Mouse (Mus musculus): ENCODE results near the gene Dppa5a. TPM values are rescaled to one million over a fixed set of nuclear protein-coding genes. Genes with fewer than 3 reads are reported as not detected.
A peak's percentile ranks its signal among the peaks of the same experiment; 100 is the strongest.

The Dppa5a gene
- total and polyA plus RNA-seq, 3 experiments: not detected

GRCm38 (mm10) chr9:78393741-78394140, 25.8 kb upstream of the Dppa5a start:
- Histone ChIP-seq H3K9me3 (replicated peaks) (peaks cover 7% of the 10 kb centered on the region), H3K4me1 (ENCODE audit: insufficient read depth, low read depth, low read length) (no peaks in the 10 kb centered on the region), H3K27me3 (ENCODE audit: insufficient read depth, low read length) (no peaks in the 10 kb centered on the region), H3K4me3 (ENCODE audit: low read depth, low read length) (no peak overlapping the region), H3K36me3 (replicated peaks) (no peaks in the 10 kb centered on the region)
- TF ChIP-seq GATA1 (IDR thresholded peaks at IDR 0.05; ENCODE audit: borderline replicate concordance, low read length): no peak
- no peak for TF ChIP-seq POLR2AphosphoS5 (IDR thresholded peaks at IDR 0.05; ENCODE audit: insufficient replicate concordance, low read depth, low read length)
- no peak for TF ChIP-seq CTCF (IDR thresholded peaks at IDR 0.05; ENCODE audit: low read depth, low read length)
- TF ChIP-seq TAL1 (conservative IDR thresholded peaks at IDR 0.05; ENCODE audit: low read depth, low read length): no peak
- TF ChIP-seq GATA2 (IDR thresholded peaks at IDR 0.05; ENCODE audit: borderline replicate concordance, low read depth, low read length): no peak
- DNase-seq (ENCODE audit: low spot score): no peak
- no peak for ATAC-seq (ENCODE audit: extremely low read depth, insufficient number of reproducible peaks, low FRiP score, poor library complexity, severe bottlenecking)

DNA sequence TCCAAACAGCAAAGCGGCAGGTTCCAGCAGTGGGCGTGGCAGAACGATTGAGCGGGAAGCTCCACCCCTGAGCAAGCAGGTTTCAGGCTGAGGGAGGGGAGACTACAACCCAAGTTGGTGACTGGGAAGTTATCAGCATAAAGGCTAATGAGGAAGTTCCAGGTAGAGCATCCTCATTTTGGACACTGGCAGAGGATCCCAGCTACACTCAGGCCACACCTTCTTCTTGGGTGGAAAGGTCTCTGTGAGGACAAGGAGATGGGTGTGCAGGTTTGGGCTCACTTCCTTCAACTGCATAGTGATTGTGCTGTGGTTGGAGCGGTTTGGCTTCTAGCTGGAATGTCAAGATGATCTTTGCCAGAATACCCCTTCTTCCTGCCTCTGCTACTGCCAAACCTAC, 22.0 kb upstream of the Dppa5a start:
- Histone ChIP-seq H3K36me3 (replicated peaks) (no peaks in the 10 kb centered on the region), H3K4me1 (ENCODE audit: insufficient read depth, low read depth, low read length) (no peaks in the 10 kb centered on the region), H3K9me3 (replicated peaks) (no peaks in the 10 kb centered on the region), H3K4me3 (ENCODE audit: low read depth, low read length) (no peak overlapping the region), H3K27me3 (ENCODE audit: insufficient read depth, low read length) (no peaks in the 10 kb centered on the region)
- TF ChIP-seq GATA2 (IDR thresholded peaks at IDR 0.05; ENCODE audit: borderline replicate concordance, low read depth, low read length) (no peak), TAL1 (conservative IDR thresholded peaks at IDR 0.05; ENCODE audit: low read depth, low read length) (no peak), CTCF (IDR thresholded peaks at IDR 0.05; ENCODE audit: low read depth, low read length) (no peak), GATA1 (IDR thresholded peaks at IDR 0.05; ENCODE audit: borderline replicate concordance, low read length) (no peak), POLR2AphosphoS5 (IDR thresholded peaks at IDR 0.05; ENCODE audit: insufficient replicate concordance, low read depth, low read length) (no peak)
- ATAC-seq (ENCODE audit: extremely low read depth, insufficient number of reproducible peaks, low FRiP score, poor library complexity, severe bottlenecking) (no peak), DNase-seq (ENCODE audit: low spot score) (no peak)

DNA sequence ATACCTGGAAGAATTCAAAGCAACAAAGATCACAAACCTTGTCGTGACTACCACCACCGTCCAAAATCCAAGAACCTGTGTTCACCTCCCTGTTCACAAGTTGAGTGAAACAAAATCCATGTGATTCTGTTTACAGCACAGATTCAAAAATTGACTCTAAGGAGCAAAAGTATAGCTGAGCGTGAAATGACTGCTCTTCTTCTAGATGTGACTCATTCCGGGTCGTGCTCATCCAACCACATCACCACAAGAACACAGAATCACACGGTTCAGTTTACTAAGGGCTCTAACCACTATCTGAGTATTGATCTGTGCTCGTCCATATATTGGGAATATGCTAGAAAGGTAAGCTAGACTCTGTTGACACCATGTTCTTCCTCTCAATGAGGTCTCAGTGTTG, 19.0 kb upstream of the Dppa5a start:
- no peak overlapping the region for H3K4me3 ChIP-seq (ENCODE audit: low read depth, low read length)
- no peak for ATAC-seq (ENCODE audit: extremely low read depth, insufficient number of reproducible peaks, low FRiP score, poor library complexity, severe bottlenecking)
- no peaks in the 10 kb centered on the region for H3K9me3 ChIP-seq (replicated peaks)
- TF ChIP-seq CTCF (IDR thresholded peaks at IDR 0.05; ENCODE audit: low read depth, low read length) (no peak), GATA2 (IDR thresholded peaks at IDR 0.05; ENCODE audit: borderline replicate concordance, low read depth, low read length) (no peak), TAL1 (conservative IDR thresholded peaks at IDR 0.05; ENCODE audit: low read depth, low read length) (no peak), POLR2AphosphoS5 (IDR thresholded peaks at IDR 0.05; ENCODE audit: insufficient replicate concordance, low read depth, low read length) (no peak), GATA1 (IDR thresholded peaks at IDR 0.05; ENCODE audit: borderline replicate concordance, low read length) (no peak)
- DNase-seq (ENCODE audit: low spot score): no peak
- H3K36me3 ChIP-seq (replicated peaks): no peaks in the 10 kb centered on the region
- no peaks in the 10 kb centered on the region for H3K4me1 ChIP-seq (ENCODE audit: insufficient read depth, low read depth, low read length)
- no peaks in the 10 kb centered on the region for H3K27me3 ChIP-seq (ENCODE audit: insufficient read depth, low read length)

- H3K4me3 ChIP-seq (ENCODE audit: low read depth, low read length): no peak overlapping the region
- H3K4me1 ChIP-seq (ENCODE audit: insufficient read depth, low read depth, low read length): no peaks in the 10 kb centered on the region
- no peaks in the 10 kb centered on the region for H3K36me3 ChIP-seq (replicated peaks)
- DNase-seq (ENCODE audit: low spot score): no peak
- ATAC-seq (ENCODE audit: extremely low read depth, insufficient number of reproducible peaks, low FRiP score, poor library complexity, severe bottlenecking): no peak
- no peaks in the 10 kb centered on the region for H3K27me3 ChIP-seq (ENCODE audit: insufficient read depth, low read length)
- H3K9me3 ChIP-seq (replicated peaks): no peaks in the 10 kb centered on the region
- TF ChIP-seq TAL1 (conservative IDR thresholded peaks at IDR 0.05; ENCODE audit: low read depth, low read length): no peak
- peak; percentile 44; the same call in 1 of the 2 replicates for TF ChIP-seq CTCF (IDR thresholded peaks at IDR 0.05; ENCODE audit: low read depth, low read length)
Measured at GRCm38 (mm10) chr9:78385893-78386292, 17.9 kb upstream of the Dppa5a start.

DNA sequence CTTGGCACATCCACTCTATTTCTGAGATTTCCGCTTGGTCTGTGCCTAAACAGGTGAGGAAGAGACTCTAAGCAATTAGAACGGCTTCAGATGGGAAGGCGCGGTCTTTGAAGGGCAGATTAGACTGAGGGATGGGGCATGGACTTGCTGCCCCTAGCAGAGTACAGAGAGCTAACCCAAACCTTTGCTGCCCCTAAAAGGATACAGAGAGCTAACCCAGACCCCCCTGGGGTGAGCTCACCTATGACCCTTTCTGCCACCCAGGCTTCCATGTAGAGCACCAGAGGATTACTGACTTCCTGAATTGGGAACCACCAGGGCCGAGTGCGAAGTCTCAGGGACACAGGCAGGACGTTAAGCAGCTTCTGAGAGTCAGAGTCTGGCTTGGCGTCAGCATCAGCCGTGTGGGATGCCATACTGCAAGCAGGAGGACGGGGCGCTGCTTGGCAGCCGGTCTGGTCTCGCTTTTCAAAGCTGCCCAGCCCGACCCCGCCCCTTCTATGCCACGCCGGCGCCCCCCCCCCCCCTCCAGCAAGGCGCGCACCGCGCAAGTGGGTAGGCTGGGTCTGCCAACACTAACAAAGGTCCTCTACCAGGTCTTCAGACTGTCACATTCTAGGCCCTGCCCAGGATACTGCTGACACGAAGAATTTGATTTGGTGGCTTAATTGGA, 10.3 kb upstream of the Dppa5a start, which contains the start of gene Ooep:
Ooep (minus strand) TSS at position 613 of the 673 bp plus-strand sequence.
- DNase-seq (ENCODE audit: low spot score) (no peak), ATAC-seq (ENCODE audit: extremely low read depth, insufficient number of reproducible peaks, low FRiP score, poor library complexity, severe bottlenecking) (no peak)
- H3K4me1 ChIP-seq (ENCODE audit: insufficient read depth, low read depth, low read length): no peaks in the 10 kb centered on the region
- no peaks in the 10 kb centered on the region for H3K9me3 ChIP-seq (replicated peaks)
- H3K4me3 ChIP-seq (ENCODE audit: low read depth, low read length): no peak within 1 kb of the TSS
- H3K27me3 ChIP-seq (ENCODE audit: insufficient read depth, low read length): 0 out of 2 replicates have a peak, but pooled peaks cover 3% of the 10 kb centered on the region
- no peaks in the 10 kb centered on the region for H3K36me3 ChIP-seq (replicated peaks)
- TF ChIP-seq GATA2 (IDR thresholded peaks at IDR 0.05; ENCODE audit: borderline replicate concordance, low read depth, low read length) (no peak), GATA1 (IDR thresholded peaks at IDR 0.05; ENCODE audit: borderline replicate concordance, low read length) (no peak), POLR2AphosphoS5 (IDR thresholded peaks at IDR 0.05; ENCODE audit: insufficient replicate concordance, low read depth, low read length) (no peak), TAL1 (conservative IDR thresholded peaks at IDR 0.05; ENCODE audit: low read depth, low read length) (no peak), CTCF (IDR thresholded peaks at IDR 0.05; ENCODE audit: low read depth, low read length) (no peak)

GRCm38 (mm10) chr9:78377546-78377945, 9.6 kb upstream of the Dppa5a start:
- no peak for TF ChIP-seq CTCF (IDR thresholded peaks at IDR 0.05; ENCODE audit: low read depth, low read length)
- no peak for TF ChIP-seq GATA2 (IDR thresholded peaks at IDR 0.05; ENCODE audit: borderline replicate concordance, low read depth, low read length)
- TF ChIP-seq POLR2AphosphoS5 (IDR thresholded peaks at IDR 0.05; ENCODE audit: insufficient replicate concordance, low read depth, low read length): no peak
- TF ChIP-seq GATA1 (IDR thresholded peaks at IDR 0.05; ENCODE audit: borderline replicate concordance, low read length): no peak
- TF ChIP-seq TAL1 (conservative IDR thresholded peaks at IDR 0.05; ENCODE audit: low read depth, low read length): no peak
- no peaks in the 10 kb centered on the region for H3K4me1 ChIP-seq (ENCODE audit: insufficient read depth, low read depth, low read length)
- no peak for ATAC-seq (ENCODE audit: extremely low read depth, insufficient number of reproducible peaks, low FRiP score, poor library complexity, severe bottlenecking)
- no peak for DNase-seq (ENCODE audit: low spot score)
- H3K36me3 ChIP-seq (replicated peaks): no peaks in the 10 kb centered on the region
- 0 out of 2 replicates have a peak, but pooled peaks cover 3% of the 10 kb centered on the region for H3K27me3 ChIP-seq (ENCODE audit: insufficient read depth, low read length)
- H3K9me3 ChIP-seq (replicated peaks): no peaks in the 10 kb centered on the region
- no peak overlapping the region for H3K4me3 ChIP-seq (ENCODE audit: low read depth, low read length)
